Mouse (Mus musculus) MEL-GATA-1-ER (cell line): Measurements from ENCODE around the gene Mga.

Experiments used
- DNase-seq: peaks from one replicate; pipeline ENCODE4 v3.0.0-alpha.2; 2012; ENCODE audit warnings: low read depth; ENCODE audit errors: extremely low read depth

Mga gene

DNA sequence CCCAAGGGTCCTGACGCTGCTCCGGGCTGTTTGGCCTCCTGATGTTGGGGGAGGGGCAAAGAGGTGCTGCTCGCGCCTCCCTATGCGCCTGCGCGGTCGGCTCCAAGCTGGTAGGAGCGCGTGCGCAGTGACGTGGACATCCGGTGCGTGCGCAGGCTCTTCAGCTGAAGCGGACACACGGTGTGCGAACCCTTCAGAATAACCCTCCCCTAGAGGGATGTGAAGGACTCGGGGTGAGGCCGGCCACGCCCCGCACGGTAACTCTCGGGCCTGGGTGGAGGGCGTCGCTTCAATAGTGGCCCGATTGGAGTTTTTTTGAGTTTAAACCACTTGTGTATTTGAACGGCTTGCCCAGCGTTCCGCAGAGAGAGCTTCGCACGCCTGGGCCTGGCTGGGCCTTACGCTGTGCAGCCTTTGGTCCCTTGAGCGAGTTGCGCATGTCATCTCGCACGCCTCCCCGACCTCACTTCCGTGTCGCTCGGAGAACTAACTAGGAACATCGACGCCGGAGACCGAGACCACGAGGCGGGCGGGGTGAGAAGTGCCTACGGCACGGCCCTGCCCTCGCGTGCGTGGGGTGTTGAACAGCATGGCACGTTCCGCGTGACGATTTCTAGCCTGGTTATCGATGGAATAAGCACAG, at the start of gene Mga:
TSS of gene Mga (plus strand) at position 139 of the 643 bp plus-strand sequence.
- peak; percentile 77 for DNase-seq

- DNase-seq, result no peak
These were observed 43.2 kb upstream of the Mga start for GRCm38 (mm10) chr2:119853811-119854210.

DNA sequence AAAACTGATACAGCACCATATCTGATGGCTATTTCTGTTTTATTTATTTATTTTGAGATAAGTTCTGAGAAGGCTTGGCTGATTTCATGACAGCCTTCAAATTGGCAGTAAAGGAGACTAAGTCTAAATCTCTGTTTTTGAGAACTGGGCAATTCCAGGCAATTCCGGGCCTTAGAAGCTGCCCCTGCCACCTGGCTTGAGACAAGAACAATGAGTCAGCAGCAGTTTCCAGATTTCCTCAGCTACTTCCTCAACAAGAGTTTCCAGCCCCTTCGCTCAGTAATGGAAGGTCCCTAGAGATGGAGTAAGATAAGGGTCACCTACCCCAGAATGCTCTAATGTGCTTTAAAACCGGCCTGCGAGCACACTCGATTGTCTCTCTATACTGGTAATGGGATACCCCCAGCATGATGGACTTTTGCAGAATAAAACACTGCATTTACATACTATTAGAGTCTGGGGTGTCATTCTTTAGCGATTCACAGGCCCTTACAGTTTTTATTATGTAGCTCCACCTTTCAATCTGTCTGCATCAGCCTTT, 41.6 kb upstream of the Mga start:
- no peak for DNase-seq

DNA sequence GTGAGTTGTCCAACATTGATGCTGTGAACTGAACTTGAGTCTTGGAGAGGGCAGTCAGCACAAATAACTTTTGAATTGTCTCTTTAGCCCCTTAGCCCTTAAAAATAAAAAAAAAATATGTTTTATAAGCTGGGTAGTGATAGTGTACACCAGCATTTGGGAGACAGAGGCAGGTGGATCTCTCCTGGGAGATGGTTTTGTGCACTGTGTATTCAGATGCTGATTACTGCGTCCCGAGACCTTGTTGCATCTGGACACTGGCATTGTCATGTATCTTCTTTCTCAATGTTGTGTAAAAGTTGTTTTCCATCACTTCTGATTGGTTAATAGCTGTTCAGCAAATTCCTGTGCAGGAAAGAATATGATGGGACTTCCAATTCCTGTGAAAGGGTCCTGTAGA, 39.7 kb upstream of the Mga start:
- DNase-seq, result no peak

DNA sequence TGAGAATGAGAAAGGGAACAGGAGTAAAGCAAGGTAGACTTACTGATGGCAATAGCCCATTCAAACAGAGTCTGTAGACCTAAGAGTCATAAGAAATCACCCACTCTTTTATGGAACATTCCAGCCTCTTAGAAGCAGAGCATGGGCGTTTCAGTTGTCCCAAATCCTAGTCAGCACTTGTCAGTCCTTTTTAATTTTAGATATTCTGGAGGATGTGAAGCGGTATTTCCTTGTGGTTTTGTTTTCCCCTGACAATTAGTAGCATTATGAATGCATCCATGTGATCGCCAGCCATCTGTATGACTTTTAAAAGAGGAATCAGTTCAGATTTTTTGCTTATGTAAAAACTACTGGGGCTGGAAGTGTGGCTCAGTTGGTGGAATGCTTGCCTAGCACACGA, 32.5 kb upstream of the Mga start:
- no peak for DNase-seq

- DNase-seq, result peak; percentile 54
These were observed 24.5 kb upstream of the Mga start for GRCm38 (mm10) chr2:119872371-119873104.

DNA sequence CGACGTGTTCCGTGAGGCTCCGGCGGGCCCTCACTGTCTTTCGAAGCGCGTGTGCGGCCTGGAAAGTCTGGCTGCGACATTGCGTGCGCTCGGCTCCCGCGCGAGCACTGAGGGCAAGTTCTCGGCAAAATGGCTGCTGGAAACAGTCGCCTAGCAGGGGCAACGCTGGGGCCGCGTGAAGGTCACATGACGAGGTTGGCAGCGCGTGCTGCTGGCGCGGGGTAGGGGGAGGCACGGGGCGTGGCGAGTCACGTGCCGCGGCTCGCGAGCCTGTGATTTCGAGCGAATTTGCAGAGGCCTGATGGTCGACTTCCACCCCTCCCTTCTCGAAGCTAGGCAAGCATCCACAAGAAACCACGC, 23.9 kb upstream of the Mga start:
- DNase-seq, result peak; percentile 76

DNA sequence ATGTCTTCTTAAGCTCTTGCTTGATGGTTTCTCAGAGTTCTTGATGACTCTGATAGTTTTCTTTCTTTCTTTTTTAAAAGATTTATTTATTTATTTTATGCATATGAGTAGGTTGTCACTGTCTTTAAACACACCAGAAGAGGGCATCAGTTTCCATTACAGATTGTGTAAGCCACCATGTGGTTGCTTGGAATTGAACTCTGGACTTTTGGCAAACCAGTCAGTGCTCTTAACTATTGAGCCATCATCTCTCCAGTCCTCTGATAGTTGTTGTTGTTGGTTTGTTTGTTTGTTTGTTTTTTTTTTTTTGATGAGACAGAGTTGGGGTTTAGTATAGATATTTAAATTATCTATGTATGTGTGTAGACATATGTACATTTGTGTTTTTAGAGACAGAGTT, 21.0 kb upstream of the Mga start:
- no peak for DNase-seq

DNA sequence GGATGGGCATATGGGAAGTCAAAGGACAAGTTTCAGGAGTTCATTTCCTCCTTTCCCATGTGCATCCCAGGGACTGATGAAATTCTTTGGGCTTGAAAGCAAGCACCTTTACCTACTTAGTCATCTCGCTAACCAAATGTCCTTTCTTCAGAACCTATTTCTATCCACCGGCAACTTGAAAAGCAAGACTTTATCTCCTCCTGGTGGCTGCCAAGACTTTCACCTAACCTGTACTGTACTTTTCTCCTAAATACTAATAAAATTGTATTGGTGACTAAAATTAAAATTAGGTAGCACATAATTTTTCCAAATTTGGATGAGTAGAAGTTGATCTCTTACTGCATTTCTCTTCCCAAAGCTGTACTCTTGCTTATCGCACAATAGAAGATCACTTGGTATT, 9.8 kb upstream of the Mga start:
- no peak for DNase-seq

DNA sequence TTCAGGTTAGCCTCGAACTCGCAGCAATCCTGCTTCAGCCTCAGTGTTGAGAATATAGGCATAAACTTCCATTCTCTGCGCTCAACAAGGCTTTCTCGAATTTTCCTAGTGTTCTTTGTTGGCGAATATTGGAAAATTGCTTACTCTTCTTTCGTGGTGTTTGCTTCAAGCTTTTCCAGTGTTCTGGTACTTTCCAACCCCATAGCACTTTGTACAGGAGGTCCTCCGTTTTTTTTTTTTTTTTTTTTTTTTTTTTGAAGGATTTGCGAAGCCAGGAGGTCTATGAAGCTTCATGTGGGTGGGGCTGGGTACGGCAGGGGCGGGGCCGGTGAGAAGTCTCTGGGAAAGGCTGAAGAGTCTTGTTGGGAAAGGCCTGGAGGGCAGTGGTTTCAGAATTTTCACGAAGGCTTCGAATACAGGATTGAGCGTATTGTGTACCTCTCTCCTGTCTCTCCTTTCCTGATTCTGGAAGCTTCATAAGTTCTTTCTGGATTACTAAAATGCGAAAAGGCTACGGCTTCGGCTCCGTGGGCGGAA, 407 bp upstream of the Mga start:
- DNase-seq, result no peak

DNA sequence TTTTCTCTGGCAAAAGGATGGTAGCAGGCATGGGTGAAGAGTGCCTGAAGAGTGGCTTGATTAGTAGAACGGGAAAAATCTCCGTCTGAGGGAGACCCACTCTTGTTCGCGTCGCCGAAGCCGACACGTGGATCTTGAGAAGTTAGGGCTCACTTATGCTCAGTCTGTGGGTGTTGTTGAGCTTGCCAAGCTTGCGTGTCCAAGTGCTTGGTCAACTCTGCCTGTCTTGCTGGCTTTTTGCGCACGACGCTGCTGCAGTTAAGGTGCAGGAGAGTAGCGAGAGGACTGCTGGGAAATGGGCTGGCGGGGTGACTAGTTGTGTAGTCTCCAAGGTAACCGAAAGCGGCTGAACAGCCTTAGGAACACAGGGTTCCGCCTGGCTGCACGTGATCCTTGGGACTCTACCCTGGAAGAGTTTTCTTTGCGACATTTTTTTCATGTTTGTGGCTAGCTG, 1.1 kb downstream of the Mga start:
- DNase-seq, result peak; percentile 30

- no peak for DNase-seq
These were observed 19.0 kb downstream of the Mga start for GRCm38 (mm10) chr2:119916007-119916406.

- DNase-seq, result no peak
These were observed 20.8 kb downstream of the Mga start for GRCm38 (mm10) chr2:119917631-119918369.

- DNase-seq, result peak; percentile 60
These were observed 73.5 kb downstream of the Mga start for GRCm38 (mm10) chr2:119970571-119970970.

- DNase-seq, result no peak
These were observed 74.3 kb downstream of the Mga start for GRCm38 (mm10) chr2:119971316-119971715.

DNA sequence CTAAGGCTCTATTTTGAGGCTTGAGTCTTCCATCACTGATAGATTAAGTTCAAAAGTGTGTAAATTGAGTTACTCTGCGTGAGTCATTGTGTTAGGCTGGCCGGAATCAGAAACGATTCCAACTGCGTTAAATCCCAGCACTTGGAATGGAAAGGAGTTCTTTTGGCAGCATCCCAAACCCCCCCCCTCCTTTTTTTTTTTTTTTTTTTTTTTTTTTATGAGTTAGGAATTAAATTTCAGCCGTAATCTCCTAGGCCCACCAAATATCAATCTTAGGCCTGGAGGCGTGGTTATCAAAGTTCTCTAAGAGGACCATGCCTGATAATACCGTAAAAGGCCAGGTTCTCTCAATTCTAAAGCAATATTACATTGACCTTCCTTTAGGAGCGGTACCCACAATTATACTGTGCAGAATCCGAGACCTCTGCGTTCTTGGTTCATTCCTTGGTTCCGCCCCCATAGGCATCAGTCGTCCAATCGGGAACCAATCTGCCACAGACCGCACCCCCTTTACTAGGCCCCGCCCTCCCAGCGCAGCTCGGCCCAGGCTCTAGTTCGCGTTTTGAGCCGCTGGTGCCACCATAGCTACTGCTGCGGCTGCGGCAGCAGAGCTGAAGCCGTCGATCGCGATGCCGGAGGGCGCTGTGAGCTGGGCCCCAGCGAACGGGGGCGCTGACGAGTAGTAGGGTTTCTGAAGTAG, 75.0 kb downstream of the Mga start:
- DNase-seq, result peak; percentile 89

- DNase-seq, result no peak
These were observed 75.5 kb downstream of the Mga start, which contains the start of gene Mapkbp1 for GRCm38 (mm10) chr2:119972537-119972879. Gene Mapkbp1 (plus strand): TSS chr2:119972699.

- no peak for DNase-seq
These were observed 83.4 kb downstream of the Mga start for GRCm38 (mm10) chr2:119980343-119980986.

GRCm38 (mm10) chr2:119981631-119982030, 84.6 kb downstream of the Mga start:
- no peak for DNase-seq

- no peak for DNase-seq
These were observed 88.8 kb downstream of the Mga start for GRCm38 (mm10) chr2:119985871-119986270.

GRCm38 (mm10) chr2:119986369-119986768, 89.3 kb downstream of the Mga start:
- no peak for DNase-seq
